Mouse (Mus musculus) liver, adult 2 months (tissue): Measurements from ENCODE around the gene Atg4a.

ENCODE experiments used
- CTCF ChIP-seq: fragments of 200-500 bp; IDR thresholded peaks from 2 replicates; pipeline ENCODE4 v1.5.1; 2011; ENCODE audit warnings: low read depth, low read length, control low read depth
- POLR2A ChIP-seq: fragments of 200-500 bp; IDR thresholded peaks from 2 replicates; pipeline ENCODE4 v1.6.1; 2011; ENCODE audit warnings: low read length, control low read depth; ENCODE audit not compliant: insufficient read depth; ENCODE audit errors: extremely low read depth

GRCm38 (mm10) chrX:140985256-140985655 is 28.5 kb downstream of the Atg4a start:
- no peak for TF ChIP-seq CTCF
- TF ChIP-seq POLR2A = no peak
